In genomic region chr7:132119817-132120216, GRCm38 (mm10) we compare ENCODE assay signal across 31 mouse cellular contexts. TPM values are rescaled to one million over a fixed set of nuclear protein-coding genes. Genes with fewer than 3 reads are reported as not detected.
"Had no signal": no experiment of that assay in that cellular context is flagged by ENCODE, and none has a peak within 500 bp of the region (broad histone marks: within the 10 kb centered on the region; RNA-seq: fewer than 3 reads in every experiment).

No protein-coding gene starts in this region.

- H3K4me3 ChIP-seq: heart, embryonic 10.5 days; heart, embryonic 12.5 days; heart, embryonic 13.5 days; heart, embryonic 15.5 days; hindbrain, embryonic 10.5 days; hindbrain, embryonic 12.5 days; hindbrain, embryonic 13.5 days; hindbrain, embryonic 15.5 days; intestine, embryonic 15.5 days; kidney, embryonic 15.5 days; left cerebral cortex, adult 2 months had no signal

- H3K27ac ChIP-seq: heart, embryonic 10.5 days; heart, embryonic 13.5 days; heart, embryonic 15.5 days; hindbrain, embryonic 10.5 days; hindbrain, embryonic 12.5 days; hindbrain, embryonic 13.5 days; hindbrain, embryonic 14.5 days; hindbrain, embryonic 15.5 days; hindbrain, postnatal 0 days; intestine, embryonic 15.5 days; kidney, embryonic 15.5 days; kidney, postnatal 0 days; left cerebral cortex, adult 2 months had no signal

- DNase-seq: heart, postnatal 10 days; heart, postnatal 14 days; heart, postnatal 36 days; heart, postnatal 4 days; kidney, adult 11 months; kidney, adult 18-20 months; kidney, adult 2 months; kidney, adult 8-10 months; kidney, adult 9 months; kidney, postnatal 10 days; kidney, postnatal 14 days; kidney, postnatal 25 days; kidney, postnatal 36 days; kidney, postnatal 4 days; layer of hippocampus, adult 9-11 months; layer of hippocampus, postnatal 36 days had no signal

RNA-seq across cellular contexts. Expression of gene Cpxm2, which starts 34.7 kb away (rescaled TPM):
- total RNA-seq: hematopoietic stem cell, adult 5-6 weeks had no signal
